Mouse (Mus musculus) R1 (cell line): ENCODE results near the gene Safb.

Experiments
- DNase-seq: peaks from one replicate; pipeline ENCODE4 v3.0.0-alpha.2; 2018; ENCODE audit warnings: low read depth, low spot score

The Safb gene

GRCm38 (mm10) chr17:56643237-56643636 is 58.6 kb downstream of the Safb start:
- no peak for DNase-seq

GRCm38 (mm10) chr17:56647546-56647945 is 62.9 kb downstream of the Safb start:
- DNase-seq = no peak

GRCm38 (mm10) chr17:56651801-56652200 is 67.2 kb downstream of the Safb start:
- DNase-seq = peak; percentile 89

GRCm38 (mm10) chr17:56654771-56655170 is 70.1 kb downstream of the Safb start:
- DNase-seq = no peak

- no peak for DNase-seq
Observed at GRCm38 (mm10) chr17:56655311-56655710, 70.7 kb downstream of the Safb start.
